Mouse (Mus musculus) lung, postnatal 10 days (tissue): ENCODE measurements around the gene Angptl4.
"Not testable (repeated sequence)": the region's sequence is repeated elsewhere in the genome, so short reads cannot be mapped to it uniquely, and the experiment has no call there.

Experiments used
- DNase-seq: peaks from one replicate; pipeline ENCODE4 v3.0.0; 2021

Gene Angptl4

GRCm38 (mm10) chr17:33755418-33756107 is 26.1 kb downstream of the Angptl4 start:
- peak; percentile 11 for DNase-seq

GRCm38 (mm10) chr17:33754656-33755055 is 27.0 kb downstream of the Angptl4 start:
- DNase-seq = no peak

GRCm38 (mm10) chr17:33752297-33752696 is 29.3 kb downstream of the Angptl4 start:
- DNase-seq = no peak

- DNase-seq = no peak
Measured at GRCm38 (mm10) chr17:33751181-33751580, 30.4 kb downstream of the Angptl4 start.

- no peak for DNase-seq
Measured at GRCm38 (mm10) chr17:33749451-33749850, 32.2 kb downstream of the Angptl4 start.

GRCm38 (mm10) chr17:33746011-33746410 is 35.6 kb downstream of the Angptl4 start:
- peak; percentile 69 for DNase-seq

GRCm38 (mm10) chr17:33744686-33745384 is 36.8 kb downstream of the Angptl4 start:
- DNase-seq = no peak

GRCm38 (mm10) chr17:33742420-33742819 is 39.2 kb downstream of the Angptl4 start:
- DNase-seq = no peak

GRCm38 (mm10) chr17:33733526-33733925 is 48.1 kb downstream of the Angptl4 start:
- DNase-seq = not testable (repeated sequence)

- DNase-seq = not testable (repeated sequence)
Measured at GRCm38 (mm10) chr17:33732556-33733083, 49.0 kb downstream of the Angptl4 start.

- peak; percentile 53 for DNase-seq
Measured at GRCm38 (mm10) chr17:33729215-33729614, 52.4 kb downstream of the Angptl4 start.

GRCm38 (mm10) chr17:33728396-33728795 is 53.2 kb downstream of the Angptl4 start:
- no peak for DNase-seq
